Mouse (Mus musculus) neural tube, embryonic 14.5 days (tissue): ENCODE data around the gene Thsd4. TPM values are rescaled to one million over a fixed set of nuclear protein-coding genes. Genes with fewer than 3 reads are reported as not detected.

Experiments used
- ATAC-seq: fragments of 200-750 bp; cut with Nextera tagmentation; 2 replicates; pipeline ENCODE4 v1.8.0; 2017; ENCODE audit warnings: low read depth, mild to moderate bottlenecking, moderate TSS enrichment, moderate library complexity
- H3K27ac ChIP-seq: fragments of 300-500 bp; sonication (generic); 2 replicates; pipeline ENCODE4 v1.5.1; 2014; ENCODE audit warnings: low read depth, mild to moderate bottlenecking, control low read depth, low read length, moderate library complexity, mixed read lengths
- H3K27me3 ChIP-seq: fragments of 300-500 bp; sonication (generic); 2 replicates; pipeline ENCODE4 v1.6.1; 2014; ENCODE audit warnings: low read length; ENCODE audit not compliant: control insufficient read depth, insufficient read depth
- H3K36me3 ChIP-seq: fragments of 300-500 bp; sonication (generic); 2 replicates; pipeline ENCODE4 v1.6.1; 2014; ENCODE audit warnings: low read length, mixed read lengths; ENCODE audit not compliant: control insufficient read depth, insufficient read depth
- H3K4me1 ChIP-seq: fragments of 300-500 bp; sonication (generic); 2 replicates; pipeline ENCODE4 v1.6.1; 2014; ENCODE audit warnings: low read length; ENCODE audit not compliant: control insufficient read depth, insufficient read depth
- H3K4me2 ChIP-seq: fragments of 300-500 bp; sonication (generic); 2 replicates; pipeline ENCODE4 v1.6.1; 2014; ENCODE audit warnings: mild to moderate bottlenecking, low read depth, low read length, control low read depth
- H3K4me3 ChIP-seq: fragments of 300-500 bp; sonication (generic); 2 replicates; pipeline ENCODE4 v1.5.1; 2014; ENCODE audit warnings: low read depth, low read length, control low read depth, mixed read lengths
- H3K9ac ChIP-seq: fragments of 300-500 bp; sonication (generic); replicated peaks from 2 replicates; pipeline ENCODE4 v1.6.1; 2014; ENCODE audit warnings: low read depth, mild to moderate bottlenecking, control low read depth, low read length, mixed read lengths
- H3K9me3 ChIP-seq: fragments of 300-500 bp; sonication (generic); 2 replicates; pipeline ENCODE4 v1.6.1; 2016; ENCODE audit warnings: low read length; ENCODE audit not compliant: control insufficient read depth
- WGBS: fragments of 180-500 bp; shearing (Covaris S2); extraction: QIAGEN DNeasy Blood & Tissue Kit; methylation state at CpG from one replicate; pipeline ENCODE4 v1.1.7; 2014; 5-methylcytosine and 5-hydroxymethylcytosine counted together
- polyA plus RNA-seq: library from polyadenylated mRNA; unstranded; fragments of >200 nt; fragmentation: Nextera tagmentation; extraction: Ambion mirVana; gene quantifications from 2 replicates; pipeline ENCODE4 v1.2.1, GENCODE M21; 2014

Thsd4 gene
- polyA plus RNA-seq, 1 experiment from 2014 or later: 9.0 TPM

DNA sequence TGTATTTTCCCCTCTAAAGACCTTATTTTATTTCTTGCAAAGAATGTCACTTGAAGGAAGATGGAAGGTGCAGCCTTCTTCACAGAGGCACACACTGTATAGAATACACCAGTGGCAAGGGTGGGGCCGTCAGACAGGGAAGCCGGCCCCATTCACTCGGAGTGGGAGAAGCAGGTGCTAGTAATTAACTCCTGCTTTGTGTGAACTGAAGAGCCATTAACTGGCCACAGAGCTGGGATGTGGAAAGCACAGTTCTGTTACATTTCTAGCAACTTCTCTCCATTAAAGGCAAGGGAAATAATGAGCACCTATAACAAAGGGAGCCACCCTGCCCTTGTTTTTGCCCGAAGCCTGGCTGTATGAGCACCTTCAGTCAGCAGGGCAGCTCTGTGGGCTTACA, 374.4 kb downstream of the Thsd4 start:
- H3K9ac ChIP-seq: no peak overlapping the region
- no peak overlapping the region for H3K27ac ChIP-seq
- H3K27me3 ChIP-seq: no peaks in the 10 kb centered on the region
- H3K4me3 ChIP-seq: no peak overlapping the region
- ATAC-seq: no peak
- H3K9me3 ChIP-seq: no peaks in the 10 kb centered on the region
- WGBS: 13% methylated on average over 4 of the region's 4 CpGs
- peaks cover 10% of the 10 kb centered on the region; the same call in 1 of the 2 replicates for H3K4me1 ChIP-seq
- no peaks in the 10 kb centered on the region for H3K36me3 ChIP-seq
- H3K4me2 ChIP-seq: no peak overlapping the region

- Histone ChIP-seq H3K9ac (no peak overlapping the region), H3K4me2 (no peak overlapping the region), H3K4me3 (no peak overlapping the region), H3K4me1 (peaks cover 16% of the 10 kb centered on the region; the same call in 1 of the 2 replicates), H3K9me3 (no peaks in the 10 kb centered on the region), H3K27me3 (no peaks in the 10 kb centered on the region), H3K27ac (no peak overlapping the region), H3K36me3 (no peaks in the 10 kb centered on the region)
- no peak for ATAC-seq
- WGBS: 94% methylated on average over 6 of the region's 6 CpGs
These were observed 378.0 kb downstream of the Thsd4 start for GRCm38 (mm10) chr9:60143816-60144215.

DNA sequence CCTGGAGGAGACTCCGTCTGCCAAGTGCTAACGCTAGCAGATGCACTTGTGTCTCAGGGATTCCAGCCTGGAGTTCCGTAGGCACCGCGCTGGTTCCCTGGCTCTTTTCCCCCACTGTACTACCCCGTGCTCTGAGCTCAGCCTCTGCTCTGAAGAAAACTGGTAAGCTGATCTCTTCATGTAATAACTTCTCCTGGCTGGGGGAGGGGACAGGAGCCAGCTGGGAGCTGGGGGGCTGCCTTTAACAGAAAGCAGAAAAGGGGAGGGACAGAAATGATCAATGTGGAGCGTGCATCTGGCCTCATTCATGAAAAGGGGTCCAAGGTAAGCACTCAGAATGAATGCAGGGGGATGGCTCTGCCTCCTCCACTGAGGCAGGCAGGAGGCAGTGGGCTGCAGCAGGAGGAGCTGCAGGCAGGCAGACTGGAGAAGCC, 380.7 kb downstream of the Thsd4 start:
- peaks cover 15% of the 10 kb centered on the region; the same call in 1 of the 2 replicates for H3K4me1 ChIP-seq
- H3K9me3 ChIP-seq: no peaks in the 10 kb centered on the region
- H3K27me3 ChIP-seq: no peaks in the 10 kb centered on the region
- H3K4me3 ChIP-seq: no peak overlapping the region
- no peaks in the 10 kb centered on the region for H3K36me3 ChIP-seq
- H3K9ac ChIP-seq: no peak overlapping the region
- WGBS: 23% methylated on average over 7 of the region's 7 CpGs
- peak overlapping the region; percentile 19; the same call in 1 of the 2 replicates for H3K4me2 ChIP-seq
- no peak overlapping the region for H3K27ac ChIP-seq
- ATAC-seq: peak; percentile 44; the same call in 1 of the 2 replicates

DNA sequence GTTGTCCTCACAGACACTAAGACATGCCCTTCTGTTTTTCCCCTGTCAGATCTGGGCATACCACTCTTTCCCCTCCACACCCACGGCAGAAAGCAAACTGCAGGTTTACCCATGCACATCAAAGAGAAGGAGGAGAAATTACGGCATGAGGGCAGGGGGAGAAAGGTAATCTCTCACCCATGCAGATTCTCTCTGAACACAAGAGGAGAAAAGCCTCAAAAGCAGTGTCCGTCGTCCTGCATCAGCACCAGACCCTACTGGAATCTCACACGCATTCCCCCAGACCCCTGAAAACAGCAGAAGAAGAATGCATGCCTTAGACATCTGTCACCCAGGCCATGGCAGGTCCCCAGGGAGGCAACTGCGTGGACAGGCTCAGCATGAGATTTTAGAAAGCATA, 381.4 kb downstream of the Thsd4 start:
- Histone ChIP-seq H3K36me3 (no peaks in the 10 kb centered on the region), H3K9me3 (no peaks in the 10 kb centered on the region), H3K27ac (no peak overlapping the region), H3K9ac (no peak overlapping the region), H3K4me2 (peak overlapping the region; percentile 29; the same call in 1 of the 2 replicates), H3K27me3 (no peaks in the 10 kb centered on the region), H3K4me1 (peaks cover 15% of the 10 kb centered on the region; the same call in 1 of the 2 replicates), H3K4me3 (no peak overlapping the region)
- ATAC-seq: no peak
- 16% methylated on average over 6 of the region's 6 CpGs for WGBS

GRCm38 (mm10) chr9:60139446-60139845, 382.4 kb downstream of the Thsd4 start:
- Histone ChIP-seq H3K9ac (no peak overlapping the region), H3K4me1 (peaks cover 15% of the 10 kb centered on the region; the same call in 1 of the 2 replicates), H3K4me2 (peak overlapping the region; percentile 29), H3K27ac (no peak overlapping the region), H3K36me3 (no peaks in the 10 kb centered on the region), H3K4me3 (no peak overlapping the region), H3K9me3 (no peaks in the 10 kb centered on the region), H3K27me3 (no peaks in the 10 kb centered on the region)
- WGBS: 48% methylated on average over 10 of the region's 10 CpGs
- no peak for ATAC-seq

- no peaks in the 10 kb centered on the region for H3K36me3 ChIP-seq
- no peak overlapping the region for H3K27ac ChIP-seq
- no peak overlapping the region for H3K4me3 ChIP-seq
- no peak overlapping the region for H3K4me2 ChIP-seq
- no peaks in the 10 kb centered on the region for H3K9me3 ChIP-seq
- no peaks in the 10 kb centered on the region for H3K4me1 ChIP-seq
- H3K27me3 ChIP-seq: no peaks in the 10 kb centered on the region
- H3K9ac ChIP-seq: no peak overlapping the region
- WGBS: 84% methylated on average over 6 of the region's 6 CpGs
- no peak for ATAC-seq
These were observed 392.4 kb downstream of the Thsd4 start for GRCm38 (mm10) chr9:60129235-60129991.

DNA sequence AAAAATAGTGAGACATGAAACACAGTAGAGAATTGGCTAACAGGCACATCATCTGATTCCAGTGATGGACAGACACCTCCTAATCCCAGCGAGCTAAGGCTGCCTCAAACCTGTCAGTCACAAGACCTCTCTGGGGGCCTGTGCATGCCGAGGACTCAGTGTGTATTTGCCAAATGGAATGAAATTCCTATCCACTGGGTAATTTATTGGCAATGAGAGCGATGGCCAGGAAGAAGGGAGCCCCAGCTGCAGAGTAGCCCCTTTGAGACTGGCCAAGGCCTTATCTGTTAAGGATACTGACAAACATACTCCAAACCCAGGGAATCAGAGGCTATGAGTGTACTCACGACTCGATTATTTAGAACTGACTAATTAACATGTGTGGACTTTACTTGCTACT, 394.9 kb downstream of the Thsd4 start:
- Histone ChIP-seq H3K4me1 (no peaks in the 10 kb centered on the region), H3K27me3 (no peaks in the 10 kb centered on the region), H3K4me3 (no peak overlapping the region), H3K9ac (no peak overlapping the region), H3K27ac (no peak overlapping the region), H3K9me3 (no peaks in the 10 kb centered on the region), H3K4me2 (no peak overlapping the region), H3K36me3 (no peaks in the 10 kb centered on the region)
- 41% methylated on average over 5 of the region's 5 CpGs for WGBS
- ATAC-seq: no peak

GRCm38 (mm10) chr9:60124102-60124501, 397.7 kb downstream of the Thsd4 start:
- no peak overlapping the region for H3K4me3 ChIP-seq
- 47% methylated on average over 9 of the region's 9 CpGs for WGBS
- ATAC-seq: no peak
- H3K9ac ChIP-seq: no peak overlapping the region
- H3K4me2 ChIP-seq: no peak overlapping the region
- no peak overlapping the region for H3K27ac ChIP-seq
- H3K4me1 ChIP-seq: no peaks in the 10 kb centered on the region
- H3K27me3 ChIP-seq: no peaks in the 10 kb centered on the region
- no peaks in the 10 kb centered on the region for H3K36me3 ChIP-seq
- no peaks in the 10 kb centered on the region for H3K9me3 ChIP-seq

DNA sequence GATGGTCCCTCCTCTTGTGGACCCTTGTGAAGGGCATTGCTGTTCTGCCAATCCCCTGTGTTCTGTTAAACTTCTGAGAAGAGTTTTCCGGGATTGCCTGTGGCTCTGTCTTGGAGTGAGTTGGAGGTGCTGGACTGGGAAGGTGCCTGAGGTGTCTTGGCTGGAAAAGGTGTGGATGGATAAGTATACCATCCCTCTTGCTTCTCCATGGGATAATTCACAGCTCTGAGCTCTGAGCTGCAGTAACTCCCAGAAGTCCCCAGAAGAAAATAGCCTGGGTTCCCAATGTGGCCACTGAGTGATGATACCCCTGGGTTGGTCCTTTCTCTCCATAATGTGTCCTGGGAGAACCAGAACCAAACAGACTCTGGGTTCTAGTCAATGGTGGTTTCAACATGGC, 398.8 kb downstream of the Thsd4 start:
- 93% methylated on average over 1 of the region's 1 CpGs for WGBS
- Histone ChIP-seq H3K9ac (no peak overlapping the region), H3K9me3 (no peaks in the 10 kb centered on the region), H3K4me1 (no peaks in the 10 kb centered on the region), H3K4me3 (no peak overlapping the region), H3K27ac (no peak overlapping the region), H3K4me2 (no peak overlapping the region), H3K36me3 (no peaks in the 10 kb centered on the region), H3K27me3 (no peaks in the 10 kb centered on the region)
- ATAC-seq: no peak
